Mouse (Mus musculus) frontal cortex, postnatal 36 days (tissue): Measurements from ENCODE around the gene Gm11084.
"Not testable (repeated sequence)": the region's sequence is repeated elsewhere in the genome, so short reads cannot be mapped to it uniquely, and the experiment has no call there.

Source experiments
- DNase-seq, 2 experiments: peaks; one replicate each; pipeline ENCODE4 v3.0.0; 2022; ENCODE audit warnings: low spot score in 2 of 2

The Gm11084 gene

DNA sequence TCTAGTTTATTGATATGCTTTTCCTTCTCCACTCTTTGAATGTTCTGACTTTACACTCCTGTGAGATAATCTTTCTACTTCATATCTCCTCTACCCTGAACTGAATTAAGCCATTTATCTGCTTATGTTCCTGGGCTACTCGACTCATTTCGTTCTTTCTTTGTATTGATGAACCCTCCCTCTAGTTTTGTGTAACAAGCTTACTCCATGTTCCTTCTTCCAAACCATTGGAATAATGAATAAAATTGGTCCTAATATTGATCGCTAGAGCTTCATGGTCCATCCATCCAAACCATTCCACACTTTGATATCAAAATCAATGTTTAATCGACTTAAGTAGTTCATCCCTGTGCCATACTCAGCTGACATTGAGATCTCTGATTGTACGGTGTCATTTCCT is at the start of gene Gm11084:
Gene Gm11084 (minus strand): TSS at position 101 of the 400 bp plus-strand sequence.
- no peak for DNase-seq

DNA sequence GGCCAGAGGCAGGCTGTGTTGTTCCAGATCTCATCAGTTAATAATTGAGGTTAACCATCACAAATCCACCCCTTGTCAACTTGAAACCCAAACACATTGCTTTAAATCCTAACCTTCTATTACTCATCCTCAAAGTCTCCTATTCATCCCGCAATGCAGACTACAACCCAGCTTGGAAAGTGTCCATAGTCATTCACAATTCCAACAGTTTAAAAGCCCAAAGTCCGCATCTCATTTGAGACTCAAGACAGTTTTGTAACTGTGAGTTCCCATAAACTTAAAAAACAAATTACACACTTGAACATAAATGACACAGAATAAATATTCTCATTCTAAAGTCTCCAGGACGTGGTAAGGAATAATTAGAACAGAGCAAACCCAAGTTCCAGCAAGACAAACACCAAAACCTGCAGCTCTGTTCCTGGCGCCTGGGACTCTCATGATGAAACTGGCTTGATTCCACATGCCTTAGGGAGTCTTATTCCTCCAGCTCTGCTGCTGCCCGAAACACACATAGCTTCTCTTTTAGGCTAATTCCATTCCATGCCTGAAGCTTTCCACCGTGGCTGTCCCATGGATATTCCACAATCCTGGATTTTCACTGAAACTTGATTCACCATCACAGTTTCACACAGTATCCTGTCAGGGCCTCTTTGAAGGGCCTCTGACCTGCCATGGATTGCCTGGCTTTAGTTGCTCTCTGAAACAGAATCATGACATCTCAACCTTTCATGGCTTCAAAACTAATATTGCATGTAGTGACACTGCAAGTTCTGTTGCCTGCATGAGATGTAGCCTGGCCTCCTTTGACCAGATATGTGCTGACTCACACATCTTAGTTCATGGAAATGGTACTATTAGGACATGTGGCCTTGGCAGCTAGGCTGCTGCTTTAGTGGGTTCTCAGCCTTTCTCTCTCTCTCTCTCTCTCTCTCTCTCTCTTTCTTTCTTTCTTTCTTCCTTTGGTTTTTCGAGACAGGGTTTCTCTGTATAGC is 44.8 kb upstream of the Gm11084 start:
- DNase-seq, result no peak

DNA sequence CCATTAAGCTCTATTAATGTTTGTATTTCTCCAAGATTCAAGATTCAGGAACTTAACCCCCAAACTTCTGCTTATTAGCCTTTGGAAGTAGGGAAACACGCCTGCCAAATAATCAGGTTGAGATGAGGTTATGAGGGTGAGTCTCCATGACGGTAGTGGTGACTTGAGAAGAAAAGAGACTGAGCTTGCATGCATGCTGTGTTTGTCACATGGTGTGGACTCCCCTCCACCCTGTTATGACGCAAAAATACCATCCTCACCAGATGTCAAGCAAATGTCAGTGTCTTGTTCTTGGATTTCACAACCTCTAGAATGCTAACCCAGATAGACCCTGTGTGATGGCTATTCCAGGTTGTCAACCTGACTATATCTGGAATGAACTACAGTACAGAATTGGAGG is 43.3 kb upstream of the Gm11084 start:
- no peak for DNase-seq

DNA sequence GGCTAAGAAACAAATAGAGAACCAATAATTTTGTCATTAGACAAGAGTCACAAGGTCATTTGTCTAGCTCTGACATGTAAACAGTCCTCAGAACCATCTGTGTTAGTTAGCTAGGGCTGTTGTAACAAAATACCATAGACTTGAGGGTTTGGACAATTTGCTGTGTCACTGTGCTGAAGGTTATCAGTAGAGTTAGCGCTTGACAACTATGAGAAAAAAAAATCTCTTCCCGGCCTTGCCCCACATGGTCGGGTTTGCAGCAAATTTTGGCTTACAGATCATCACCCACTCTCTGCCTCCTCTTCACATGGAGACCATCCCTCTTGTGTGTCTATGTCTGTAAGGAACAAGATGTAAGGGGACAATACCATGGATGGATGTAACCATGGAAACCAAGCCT is 41.5 kb upstream of the Gm11084 start:
- DNase-seq, result no peak

DNA sequence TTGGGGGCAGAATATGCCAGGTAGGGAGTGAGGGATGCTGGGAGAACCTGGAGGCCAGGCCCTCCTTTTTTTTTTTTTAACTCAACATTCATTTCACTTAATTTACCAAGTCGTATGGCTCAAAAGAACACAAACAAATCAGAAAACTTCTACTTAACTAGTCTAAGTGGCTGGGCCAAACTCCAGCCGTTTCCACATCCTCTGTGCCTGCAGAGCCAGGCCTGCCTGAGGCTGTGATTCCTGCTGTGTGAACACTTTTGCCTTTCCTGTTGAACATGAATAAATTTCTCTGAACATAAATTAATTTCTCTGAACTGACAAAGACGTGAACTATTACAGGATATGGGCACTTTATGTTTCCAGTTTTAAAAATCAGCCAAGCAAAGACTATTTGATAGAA is 40.6 kb upstream of the Gm11084 start:
- DNase-seq, result no peak

DNA sequence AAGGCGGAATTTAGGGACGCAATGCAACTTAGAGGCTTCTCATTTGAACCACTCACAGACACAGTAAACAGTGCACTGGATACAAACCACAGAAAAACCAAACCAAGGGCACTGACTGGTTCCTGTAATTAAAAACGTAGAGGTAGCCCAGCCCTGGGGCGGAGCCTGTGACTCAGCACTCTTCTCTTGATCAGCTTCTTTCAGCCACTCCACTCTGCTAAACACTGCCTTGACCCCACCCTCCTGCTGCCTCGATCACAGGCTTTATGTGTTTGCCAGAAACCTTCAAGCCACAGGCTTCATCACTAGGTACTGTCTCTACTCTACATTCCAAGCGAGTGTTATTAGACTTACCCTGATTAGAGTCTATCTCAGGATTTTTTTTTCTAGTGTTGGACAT is 37.3 kb upstream of the Gm11084 start:
- no peak for DNase-seq

DNA sequence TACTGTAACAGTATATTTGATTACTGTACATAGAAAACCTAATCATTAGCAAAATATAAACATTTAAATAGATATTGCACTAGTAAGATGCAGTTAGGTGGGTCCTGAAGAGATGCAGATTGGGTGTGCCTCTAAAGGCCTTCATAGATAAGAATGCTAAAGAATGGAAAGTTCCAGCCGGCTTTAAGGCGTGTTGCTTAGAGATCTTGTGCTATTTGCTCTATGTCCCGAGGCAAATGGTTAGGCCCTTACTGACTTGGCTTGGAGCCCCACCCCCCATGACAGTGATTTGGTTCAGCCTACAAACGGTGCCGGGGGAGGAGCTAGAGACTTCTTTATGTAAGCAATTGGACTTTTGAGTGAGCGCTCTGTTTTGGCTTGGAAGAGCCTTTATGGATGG is 34.5 kb upstream of the Gm11084 start:
- DNase-seq, result no peak

DNA sequence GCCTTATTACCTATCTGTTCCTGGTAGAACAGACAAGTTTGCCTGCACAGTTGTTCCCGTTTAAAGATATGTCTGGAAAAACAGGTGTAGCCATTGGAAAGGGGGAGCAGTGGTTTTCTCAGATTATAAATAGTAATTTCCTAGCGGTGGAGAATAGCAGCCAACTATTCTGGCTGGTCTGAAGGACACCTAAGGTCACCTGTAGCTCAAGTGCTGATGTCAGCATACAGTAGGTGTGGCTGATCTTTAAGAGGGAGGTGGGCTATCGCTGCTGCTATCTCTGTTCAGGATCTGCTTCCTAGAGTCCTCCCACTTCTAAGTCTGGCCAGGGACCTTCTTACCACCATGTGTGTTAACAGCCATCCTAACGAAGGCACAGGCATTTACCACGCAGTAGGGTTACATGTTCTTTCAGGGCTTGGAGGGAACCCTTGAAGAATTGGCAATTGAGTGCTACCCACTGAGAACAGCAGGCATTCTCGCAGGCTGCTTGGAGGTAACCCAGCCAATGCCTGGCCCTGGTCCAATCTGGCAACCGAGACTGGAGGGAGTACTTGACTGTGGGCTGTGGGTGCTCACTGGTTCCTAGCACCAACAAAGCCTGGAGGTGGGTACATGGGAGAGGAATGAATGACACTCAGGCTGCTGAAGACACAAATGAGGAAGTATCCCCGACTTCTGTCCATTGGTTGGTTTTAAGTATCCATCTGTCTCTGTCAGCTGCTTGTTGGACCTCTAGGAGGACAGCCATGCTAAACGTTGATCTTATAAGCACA is 33.0 kb upstream of the Gm11084 start:
- peak; percentile 73 to 75 for DNase-seq

DNA sequence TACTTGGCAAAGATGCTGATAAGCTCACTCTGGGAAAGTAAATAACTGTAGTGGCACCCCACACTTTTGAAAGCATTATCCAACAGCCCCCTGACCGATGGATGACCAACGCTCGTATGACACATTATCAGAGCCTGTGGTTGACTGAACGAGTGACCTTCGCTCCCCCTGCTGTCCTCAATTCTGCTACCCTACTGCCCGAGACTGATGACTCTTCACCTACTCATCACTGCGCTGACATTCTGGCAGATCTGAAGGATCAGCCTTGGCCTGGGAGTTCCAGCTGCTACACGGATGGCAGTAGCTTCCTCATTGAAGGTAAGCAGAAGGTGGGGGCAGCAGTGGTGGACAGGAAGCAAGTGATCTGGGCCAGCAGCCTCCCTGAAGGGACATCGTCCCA is 27.5 kb upstream of the Gm11084 start:
- not testable (repeated sequence) for DNase-seq

DNA sequence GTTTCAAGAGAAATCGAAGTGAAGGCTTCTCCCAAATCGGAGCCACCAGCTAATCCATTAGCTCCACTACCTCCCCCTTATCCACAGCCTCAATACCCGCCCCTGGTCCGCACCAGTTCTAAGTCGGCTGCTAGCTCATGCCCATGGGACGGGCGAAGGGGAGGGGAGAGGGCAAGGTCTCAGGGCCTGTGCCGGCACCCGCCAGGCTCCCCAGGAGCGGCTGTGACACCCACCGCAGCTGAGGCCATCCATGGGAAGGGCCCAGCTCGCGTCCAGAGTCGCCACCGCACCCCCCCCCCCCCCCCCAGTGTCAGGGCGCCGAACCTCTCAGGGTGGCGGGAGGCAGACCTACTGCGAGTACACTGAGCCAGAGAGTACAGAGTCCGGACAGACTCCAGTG is 26.1 kb upstream of the Gm11084 start:
- no peak for DNase-seq

DNA sequence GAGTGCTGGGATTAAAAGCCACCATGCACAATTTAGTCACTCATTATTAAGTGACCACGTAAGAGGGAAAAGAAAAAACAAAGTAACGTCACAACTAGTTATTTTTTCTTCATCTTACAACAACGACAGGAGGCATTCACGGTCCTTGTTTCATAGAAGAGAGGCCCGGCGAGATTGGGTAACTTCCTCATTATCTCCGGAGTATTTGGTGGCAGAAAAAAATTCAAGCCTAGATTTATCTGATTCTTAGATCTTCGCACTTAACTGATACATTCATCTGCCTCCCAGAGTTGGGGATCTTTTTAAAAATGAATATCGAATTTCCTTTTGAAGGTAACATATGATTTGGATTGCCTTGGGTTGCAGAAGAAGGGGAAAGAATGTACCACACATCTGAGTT is 21.0 kb upstream of the Gm11084 start:
- no peak for DNase-seq

DNA sequence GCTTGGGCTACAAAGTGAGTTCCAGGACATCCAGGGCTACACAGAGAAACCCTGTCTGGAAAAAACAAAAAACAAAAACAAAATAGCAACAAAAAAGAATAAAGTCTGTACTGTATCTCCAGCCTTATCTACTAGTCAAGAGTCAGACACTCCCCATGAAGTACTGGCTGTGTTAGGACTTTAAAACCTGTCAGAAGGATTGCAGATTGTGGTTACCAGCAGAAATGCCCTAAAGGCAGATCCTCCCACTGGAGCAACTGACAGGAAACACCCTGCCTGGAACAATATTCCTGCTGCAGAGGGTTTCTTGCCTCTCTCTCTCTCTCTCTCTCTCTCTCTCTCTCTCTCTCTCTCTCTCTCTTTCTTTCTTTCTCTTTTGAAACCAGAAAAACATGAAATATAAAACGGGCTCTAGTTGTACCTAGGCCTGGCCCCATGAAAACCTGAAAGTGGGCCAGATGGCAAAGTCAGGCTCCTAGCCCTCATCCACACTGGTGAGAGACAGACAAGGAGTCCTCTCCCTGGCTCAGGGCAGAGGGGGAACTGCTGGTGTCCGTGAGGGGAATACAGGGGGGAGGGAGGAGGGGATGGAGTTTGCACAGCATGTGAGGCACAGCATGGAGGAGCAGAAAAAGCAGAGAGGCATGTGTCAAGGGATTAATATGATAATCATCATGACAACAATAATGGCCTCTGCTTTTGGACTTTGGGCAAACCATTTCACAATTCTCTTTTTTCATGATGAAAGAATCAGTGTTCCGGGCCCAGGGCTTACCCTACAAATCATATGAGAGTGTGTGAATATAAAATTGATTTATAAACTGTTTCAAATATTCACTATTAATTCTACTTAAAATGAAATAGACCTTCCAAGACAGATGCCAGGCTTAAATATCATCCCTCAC is 19.3 kb upstream of the Gm11084 start:
- DNase-seq, result no peak

DNA sequence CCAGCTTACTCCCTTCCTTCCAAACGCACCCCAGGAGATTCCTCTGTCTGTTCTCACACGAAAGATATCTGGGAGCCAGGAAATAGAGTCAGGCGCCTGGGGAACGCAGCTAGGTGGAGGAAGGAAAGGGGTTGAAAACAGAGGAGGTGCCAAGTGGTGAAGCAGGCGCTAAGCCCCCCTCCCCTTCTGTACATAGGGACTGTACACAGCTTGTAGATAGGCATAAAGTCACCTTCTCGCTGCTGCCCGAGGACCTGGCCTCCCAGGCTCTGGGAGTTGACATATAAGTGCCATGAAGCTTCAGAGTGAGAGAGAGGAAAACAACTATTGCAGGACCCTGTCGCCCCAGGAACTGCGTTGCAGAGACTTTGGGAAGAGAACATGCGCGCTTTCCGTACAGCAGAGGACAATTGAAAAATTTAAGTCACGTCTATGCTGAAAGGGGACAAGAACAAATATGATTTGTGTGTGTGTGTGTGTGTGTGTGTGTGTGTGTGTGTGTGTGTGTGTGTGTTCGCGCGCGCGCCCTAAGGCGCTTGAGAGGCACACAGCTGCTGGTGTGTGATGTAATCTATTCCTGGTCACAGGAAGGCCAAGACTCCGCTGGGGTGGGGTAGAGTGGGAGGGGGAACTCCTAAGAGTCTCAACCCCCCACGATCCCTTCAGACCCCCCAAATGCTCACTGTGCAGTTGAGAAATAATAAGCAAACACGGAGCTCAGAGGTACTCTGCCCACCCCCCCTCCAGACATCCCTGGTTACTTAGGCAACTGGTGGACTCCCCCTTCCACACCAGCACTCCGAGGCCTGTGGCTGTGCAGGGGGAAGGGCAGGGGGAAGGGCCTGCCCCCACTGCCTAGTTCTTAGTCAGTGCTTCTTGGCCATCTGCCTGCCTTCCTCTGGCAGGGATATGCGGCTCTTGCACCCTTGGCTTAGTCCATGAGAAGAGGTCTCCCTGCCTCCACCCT is 17.5 kb upstream of the Gm11084 start:
- DNase-seq, result peak in 1 of 2 experiments; percentile 43

DNA sequence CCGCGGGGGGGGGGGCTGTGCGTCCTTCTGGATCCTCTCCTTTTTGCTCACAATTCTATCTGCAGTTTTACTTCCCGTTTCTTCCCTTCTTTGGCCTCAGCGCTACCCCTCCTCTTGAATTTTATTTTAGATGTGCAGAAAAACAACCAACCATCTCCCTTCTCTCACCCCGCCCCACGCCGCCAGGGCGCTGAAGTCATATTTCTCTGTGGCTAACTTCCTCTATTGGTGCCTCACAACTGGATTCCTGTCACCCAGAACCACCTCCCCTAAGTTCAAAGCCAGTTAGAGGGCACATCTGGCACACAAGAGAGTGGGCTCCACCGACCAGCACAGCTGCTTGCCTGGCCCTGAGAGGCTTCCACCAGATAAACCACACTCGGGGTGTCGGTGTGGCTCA is 16.5 kb upstream of the Gm11084 start:
- DNase-seq, result no peak

DNA sequence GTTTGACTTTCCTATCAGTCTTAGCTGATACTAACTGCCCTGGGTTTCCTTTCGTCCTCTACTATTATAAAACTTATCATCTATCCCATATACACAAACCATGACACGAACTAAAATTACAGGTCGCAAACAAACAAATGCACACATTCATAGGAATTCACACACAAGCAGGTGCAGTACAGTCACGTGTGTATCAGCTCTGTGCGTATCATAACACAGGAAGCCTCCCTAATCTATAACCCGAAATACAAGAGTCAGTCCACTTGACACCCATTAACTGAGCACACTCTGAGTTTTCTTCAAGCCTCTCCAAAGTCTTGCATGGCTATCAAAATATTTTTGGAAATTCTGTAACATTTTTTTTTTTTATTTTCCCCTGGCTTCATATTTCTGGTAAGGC is 15.9 kb upstream of the Gm11084 start:
- no peak for DNase-seq

DNA sequence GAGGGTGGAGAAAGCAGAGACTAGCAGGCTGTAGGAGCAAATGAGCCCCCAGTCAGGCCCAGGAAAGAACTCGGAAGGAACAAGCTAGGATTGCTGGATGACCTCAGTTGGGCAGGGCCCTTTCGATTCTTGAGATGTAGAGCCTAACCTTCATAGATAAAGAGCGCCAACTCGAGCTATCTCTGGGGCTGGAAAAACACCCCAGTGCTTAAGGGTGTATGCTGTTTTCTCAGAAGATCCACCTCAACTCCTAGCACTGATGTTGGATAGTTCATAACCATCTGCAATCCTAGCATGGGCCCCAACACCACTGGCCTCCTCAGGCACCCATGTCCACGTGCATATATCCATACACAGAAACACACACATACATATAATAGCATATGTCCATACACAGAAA is 15.5 kb upstream of the Gm11084 start:
- no peak for DNase-seq

DNA sequence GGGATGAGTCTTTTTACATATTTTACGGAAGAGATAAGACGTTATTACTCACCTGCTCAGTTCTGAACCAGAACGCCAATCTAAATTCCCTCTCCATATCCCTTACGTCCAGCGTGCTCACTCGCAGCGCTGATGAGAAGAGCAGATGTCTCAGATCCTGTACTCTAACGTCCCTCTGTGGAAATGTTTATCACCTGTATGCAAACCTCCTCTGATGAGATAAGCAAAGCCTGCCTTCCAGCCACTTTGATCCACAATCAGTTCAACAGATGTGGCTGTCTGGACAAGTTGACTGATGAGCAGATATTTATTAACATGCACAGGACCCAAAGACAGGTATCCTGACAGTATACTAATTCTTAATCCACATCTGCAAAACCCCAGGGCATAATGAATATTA is 13.7 kb upstream of the Gm11084 start:
- no peak for DNase-seq

DNA sequence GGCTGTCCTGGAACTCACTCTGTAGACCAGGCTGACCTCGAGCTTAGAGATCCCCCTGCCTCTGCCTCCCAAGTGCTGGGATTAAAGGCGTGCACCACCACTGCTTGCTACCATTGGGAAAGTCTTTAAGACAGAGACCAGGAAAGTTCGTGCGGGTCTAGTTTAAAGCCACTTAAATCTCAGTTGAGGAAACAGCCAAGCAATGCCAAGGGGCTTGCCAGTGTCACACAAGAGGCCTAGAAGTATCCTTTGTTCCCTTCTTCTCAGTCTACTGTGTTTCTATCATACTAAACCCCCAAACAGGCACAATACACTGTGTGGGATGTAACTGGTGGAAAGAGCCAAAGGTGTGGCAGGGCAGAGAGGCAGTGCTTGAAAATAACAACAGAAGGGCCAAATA is 11.1 kb upstream of the Gm11084 start:
- DNase-seq, result no peak

DNA sequence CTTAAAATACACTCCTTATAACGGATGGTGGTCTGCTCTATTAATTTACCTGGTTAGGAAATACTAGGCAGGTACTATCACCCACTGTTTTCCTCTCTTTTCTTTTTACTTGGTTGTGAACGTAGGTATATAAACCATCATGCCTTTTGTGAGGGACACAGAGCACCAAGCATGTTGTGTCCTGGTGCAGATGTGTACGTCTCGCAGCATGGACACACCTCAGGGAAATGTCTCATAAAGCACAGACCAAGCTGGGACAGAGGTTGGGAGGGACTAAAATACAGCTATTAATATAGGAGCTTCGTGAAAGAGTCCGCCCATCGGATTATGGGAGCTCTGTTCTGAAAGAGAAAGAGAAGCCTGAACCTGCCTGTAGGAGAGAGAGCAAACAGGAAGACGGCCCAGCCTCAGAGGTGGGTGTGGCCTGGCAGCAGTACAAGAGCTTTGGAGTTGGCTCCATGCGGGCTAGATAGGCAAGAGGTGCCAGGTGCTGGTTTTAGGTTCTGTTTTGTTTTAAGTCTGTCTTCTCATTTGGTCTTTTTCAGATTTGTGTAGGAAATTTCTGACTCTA is 10.4 kb upstream of the Gm11084 start:
- no peak for DNase-seq
